Mouse (Mus musculus): ENCODE results near the gene Map4. TPM values are rescaled to one million over a fixed set of nuclear protein-coding genes. Genes with fewer than 3 reads are reported as not detected.
A peak's percentile ranks its signal among the peaks of the same experiment; 100 is the strongest.
"Not testable (repeated sequence)": the region's sequence is repeated elsewhere in the genome, so short reads cannot be mapped to it uniquely, and the experiment has no call there.

Map4 gene
- polyA plus RNA-seq, 1 experiment from 2014 or later, result 49.9 TPM

DNA sequence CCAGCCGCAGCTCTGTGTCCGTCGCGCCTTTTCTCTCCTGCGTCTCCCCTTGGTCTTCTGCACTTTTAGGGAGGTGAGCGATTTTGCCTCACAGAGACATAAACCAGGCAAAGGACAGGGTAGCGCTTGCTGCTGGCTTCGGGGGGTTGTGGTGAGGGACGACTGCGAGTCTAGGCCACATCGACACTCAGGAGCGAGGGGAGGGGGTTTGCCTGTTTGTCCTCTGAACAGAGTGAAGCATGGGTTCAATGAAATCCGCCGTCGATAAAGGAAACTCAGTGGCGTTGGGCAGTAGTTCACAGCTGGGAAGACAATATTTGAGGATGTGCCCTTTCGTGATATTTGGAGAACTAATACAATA is 186.5 kb downstream of the Map4 start, which contains the start of gene Dhx30:
Gene Dhx30, minus strand, starts transcription at position 52 of the 361 bp plus-strand sequence.
- Histone ChIP-seq H3K36me3 (peaks cover 22% of the 10 kb centered on the region; the same call in 1 of the 2 replicates), H3K27ac (peak within 1 kb of the TSS; percentile 98), H3K4me3 (peak within 1 kb of the TSS; percentile 78), H3K9ac (peak within 1 kb of the TSS; percentile 73), H3K4me1 (peaks cover 9% of the 10 kb centered on the region), H3K9me3 (no peaks in the 10 kb centered on the region), H3K27me3 (no peaks in the 10 kb centered on the region), H3K4me2 (peak within 1 kb of the TSS; percentile 77)
- under 1% methylated on average over 17 of the region's 17 CpGs for WGBS
- no peak; the same call in 1 of the 2 replicates for ATAC-seq (ENCODE audit: borderline replicate concordance, extremely low read depth, low FRiP score, low TSS enrichment)

DNA sequence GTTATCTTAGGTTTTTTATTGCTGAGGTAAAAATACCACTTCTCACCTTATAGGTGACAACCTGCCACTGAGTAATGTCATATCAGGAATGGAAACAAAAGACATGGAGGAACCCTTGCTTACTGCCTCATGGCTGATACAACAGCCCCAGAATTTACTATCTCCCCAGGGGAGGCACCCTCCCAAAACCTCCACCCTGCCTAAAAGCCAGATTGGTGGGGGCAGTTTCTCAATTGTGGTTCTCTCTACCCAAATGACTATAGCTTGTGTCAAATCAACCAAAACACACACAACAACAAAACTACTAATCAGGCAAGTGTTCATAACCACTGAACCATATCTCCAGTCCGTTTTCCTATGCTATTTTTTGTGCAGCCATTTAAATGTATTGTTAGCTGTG is 187.0 kb downstream of the Map4 start:
- H3K4me2 ChIP-seq, result peak overlapping the region; percentile 77
- H3K9me3 ChIP-seq, result no peaks in the 10 kb centered on the region
- no peak overlapping the region for H3K27ac ChIP-seq
- whole genome bisulfite sequencing, result 60% methylated on average over 1 of the region's 1 CpGs
- H3K4me1 ChIP-seq, result peaks cover 9% of the 10 kb centered on the region
- peak overlapping the region; percentile 73 for H3K9ac ChIP-seq
- ATAC-seq (ENCODE audit: borderline replicate concordance, extremely low read depth, low FRiP score, low TSS enrichment), result no peak
- H3K4me3 ChIP-seq, result peak overlapping the region; percentile 78
- H3K27me3 ChIP-seq, result no peaks in the 10 kb centered on the region
- peaks cover 17% of the 10 kb centered on the region; the same call in 1 of the 2 replicates for H3K36me3 ChIP-seq

DNA sequence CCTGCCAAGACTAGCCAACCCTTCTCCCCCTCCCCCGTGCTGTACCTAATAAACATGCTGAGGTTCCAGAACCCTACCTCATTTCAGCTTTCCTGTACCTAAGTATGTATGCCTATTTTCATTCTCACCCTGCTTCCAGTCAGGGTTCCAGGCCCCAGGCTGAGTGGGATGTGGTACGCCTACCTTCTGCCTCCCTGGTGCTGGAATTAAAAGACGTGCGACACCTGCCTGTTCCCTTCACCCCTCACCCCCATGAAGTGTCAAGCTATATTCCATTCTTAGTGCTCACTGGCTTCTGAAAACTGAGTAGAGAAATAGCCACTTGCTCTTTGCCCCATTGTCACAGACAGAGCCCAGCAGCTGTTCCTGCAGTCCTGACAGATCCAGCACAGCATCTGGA is 190.2 kb downstream of the Map4 start:
- peaks cover 9% of the 10 kb centered on the region for H3K4me1 ChIP-seq
- ATAC-seq (ENCODE audit: borderline replicate concordance, extremely low read depth, low FRiP score, low TSS enrichment), result no peak
- no peak overlapping the region for H3K9ac ChIP-seq
- H3K27me3 ChIP-seq, result no peaks in the 10 kb centered on the region
- H3K36me3 ChIP-seq, result 0 out of 2 replicates have a peak, but pooled peaks cover 3% of the 10 kb centered on the region
- WGBS, result 64% methylated on average over 4 of the region's 4 CpGs
- no peaks in the 10 kb centered on the region for H3K9me3 ChIP-seq
- H3K4me3 ChIP-seq, result no peak overlapping the region
- H3K27ac ChIP-seq, result no peak overlapping the region
- no peak overlapping the region for H3K4me2 ChIP-seq

DNA sequence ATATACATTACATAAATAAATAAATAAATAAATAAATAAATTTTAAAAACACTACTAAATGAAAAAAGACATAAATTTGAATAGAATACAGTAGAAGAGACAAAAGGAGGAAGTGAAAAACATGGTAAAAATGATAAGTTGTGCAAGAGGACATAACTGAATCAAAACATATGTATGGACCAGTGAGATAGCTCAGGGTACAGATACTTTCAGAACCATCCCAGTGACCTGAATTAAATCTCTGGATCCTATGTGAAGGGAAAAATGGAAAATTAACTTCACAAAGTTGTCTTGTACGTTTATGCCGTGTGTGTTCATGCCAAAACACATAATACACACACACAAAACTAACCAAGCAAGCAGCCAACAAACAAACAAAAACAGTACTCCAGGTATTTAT is 192.1 kb downstream of the Map4 start:
- H3K4me2 ChIP-seq, result no peak overlapping the region
- H3K27ac ChIP-seq, result no peak overlapping the region
- no peak overlapping the region for H3K9ac ChIP-seq
- 0 out of 2 replicates have a peak, but pooled peaks cover 3% of the 10 kb centered on the region for H3K36me3 ChIP-seq
- H3K9me3 ChIP-seq, result no peaks in the 10 kb centered on the region
- ATAC-seq (ENCODE audit: borderline replicate concordance, extremely low read depth, low FRiP score, low TSS enrichment), result no peak
- 79% methylated on average over 2 of the region's 2 CpGs for WGBS
- H3K27me3 ChIP-seq, result no peaks in the 10 kb centered on the region
- peaks cover 6% of the 10 kb centered on the region for H3K4me1 ChIP-seq
- H3K4me3 ChIP-seq, result no peak overlapping the region

DNA sequence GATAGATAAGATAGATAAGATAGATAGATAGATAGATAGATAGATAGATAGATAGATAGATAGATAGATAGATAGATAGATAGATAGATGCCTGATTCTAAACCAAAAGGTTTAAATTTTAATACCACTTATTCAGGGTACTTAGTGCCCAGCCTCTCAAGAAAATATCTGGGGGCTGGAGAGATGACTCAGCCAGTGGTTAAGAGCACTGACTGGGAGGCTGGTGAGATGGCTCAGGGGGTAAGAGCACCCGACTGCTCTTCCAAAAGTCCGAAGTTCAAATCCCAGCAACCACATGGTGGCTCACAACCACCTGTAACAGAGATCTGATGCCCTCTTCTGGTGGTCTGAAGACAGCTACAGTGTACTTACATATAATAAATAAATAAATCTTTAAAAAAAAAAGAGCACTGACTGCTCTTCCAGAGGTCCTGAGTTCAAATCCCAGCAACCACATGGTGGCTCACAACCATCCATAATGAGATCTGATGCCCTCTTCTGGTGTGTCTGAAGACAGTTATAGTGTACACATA is 192.8 kb downstream of the Map4 start:
- H3K9me3 ChIP-seq; H3K4me1 ChIP-seq; H3K27ac ChIP-seq; H3K4me3 ChIP-seq; H3K27me3 ChIP-seq; H3K4me2 ChIP-seq; H3K9ac ChIP-seq; ATAC-seq (ENCODE audit: borderline replicate concordance, extremely low read depth, low FRiP score, low TSS enrichment); H3K36me3 ChIP-seq: not testable (repeated sequence)
- 50% methylated on average over 2 of the region's 2 CpGs for WGBS

DNA sequence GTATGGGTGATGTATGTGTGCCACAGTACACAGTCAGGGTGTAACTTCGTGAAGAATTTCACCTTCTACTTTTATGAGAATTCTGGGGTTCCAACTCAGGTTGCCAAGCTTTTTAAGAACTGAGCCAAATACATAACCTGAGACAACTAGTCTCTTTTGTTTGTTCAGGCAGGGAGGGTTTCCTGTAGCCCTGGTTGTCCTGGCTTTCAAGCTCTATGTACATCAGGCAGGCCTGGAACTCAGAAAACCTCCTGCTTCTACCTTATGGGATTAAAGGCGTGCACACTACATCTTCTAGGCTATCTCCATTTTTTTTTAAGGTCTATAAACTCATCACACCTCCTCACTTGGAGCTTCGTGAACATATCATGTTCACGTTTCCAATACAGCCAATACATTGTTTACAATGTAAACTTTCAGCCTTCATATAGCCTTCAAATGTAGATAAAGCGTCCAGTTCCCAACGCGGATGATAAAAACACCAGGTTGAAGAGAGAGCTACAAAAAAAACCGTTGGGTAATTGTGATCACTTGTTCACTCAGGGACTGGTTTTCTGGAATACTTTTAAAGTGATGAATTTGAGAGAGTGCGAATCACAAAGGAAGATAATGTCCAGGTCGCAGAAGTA is 199.8 kb downstream of the Map4 start:
- Histone ChIP-seq H3K27me3 (no peaks in the 10 kb centered on the region), H3K4me2 (peak overlapping the region; percentile 70), H3K36me3 (peaks cover 13% of the 10 kb centered on the region), H3K9ac (peak overlapping the region; percentile 99), H3K4me3 (peak overlapping the region; percentile 99), H3K4me1 (peaks cover 28% of the 10 kb centered on the region), H3K9me3 (no peaks in the 10 kb centered on the region), H3K27ac (peak overlapping the region; percentile 95)
- WGBS, result 14% methylated on average over 10 of the region's 10 CpGs
- no peak for ATAC-seq (ENCODE audit: borderline replicate concordance, extremely low read depth, low FRiP score, low TSS enrichment)

DNA sequence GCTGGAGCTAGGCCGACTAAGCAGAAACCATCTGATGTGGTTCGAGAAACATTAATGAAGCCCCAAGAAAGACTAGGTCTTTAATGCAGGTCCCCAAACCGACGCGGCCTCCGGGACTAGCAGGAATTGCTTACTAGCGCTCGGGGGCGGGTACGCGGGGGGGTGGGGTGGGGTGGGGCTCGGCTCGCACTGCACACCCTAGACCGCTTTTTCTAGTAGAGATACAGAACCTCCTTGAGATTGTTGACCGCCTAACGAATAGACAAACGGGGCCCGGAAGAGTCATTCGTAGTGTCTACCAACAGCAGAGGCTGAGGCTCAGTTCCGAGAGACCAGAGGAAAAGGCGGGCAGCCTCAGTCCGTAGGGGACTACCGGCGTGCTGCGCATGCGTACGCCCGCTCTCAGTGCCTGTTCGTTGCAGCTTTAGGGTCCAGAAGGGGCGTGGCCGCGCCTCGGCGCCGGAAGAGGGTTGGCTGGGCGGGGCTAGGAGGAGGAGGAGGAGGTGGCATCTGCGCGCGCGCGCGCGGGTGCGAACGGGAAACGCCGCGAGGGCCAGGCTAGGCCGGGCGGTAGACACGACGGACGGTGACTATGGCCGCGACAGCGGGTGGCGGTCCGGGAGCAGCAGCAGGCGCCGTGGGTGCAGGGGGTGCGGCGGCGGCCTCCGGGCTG is 200.4 kb downstream of the Map4 start:
- H3K9me3 ChIP-seq, result no peaks in the 10 kb centered on the region
- H3K4me2 ChIP-seq, result peak overlapping the region; percentile 70
- peak overlapping the region; percentile 99 for H3K4me3 ChIP-seq
- H3K4me1 ChIP-seq, result peaks cover 28% of the 10 kb centered on the region
- peak; percentile 97 for ATAC-seq (ENCODE audit: borderline replicate concordance, extremely low read depth, low FRiP score, low TSS enrichment)
- H3K9ac ChIP-seq, result peak overlapping the region; percentile 99
- H3K36me3 ChIP-seq, result peaks cover 20% of the 10 kb centered on the region
- no peaks in the 10 kb centered on the region for H3K27me3 ChIP-seq
- WGBS, result under 1% methylated on average over 62 of the region's 64 CpGs
- H3K27ac ChIP-seq, result peak overlapping the region; percentile 95

DNA sequence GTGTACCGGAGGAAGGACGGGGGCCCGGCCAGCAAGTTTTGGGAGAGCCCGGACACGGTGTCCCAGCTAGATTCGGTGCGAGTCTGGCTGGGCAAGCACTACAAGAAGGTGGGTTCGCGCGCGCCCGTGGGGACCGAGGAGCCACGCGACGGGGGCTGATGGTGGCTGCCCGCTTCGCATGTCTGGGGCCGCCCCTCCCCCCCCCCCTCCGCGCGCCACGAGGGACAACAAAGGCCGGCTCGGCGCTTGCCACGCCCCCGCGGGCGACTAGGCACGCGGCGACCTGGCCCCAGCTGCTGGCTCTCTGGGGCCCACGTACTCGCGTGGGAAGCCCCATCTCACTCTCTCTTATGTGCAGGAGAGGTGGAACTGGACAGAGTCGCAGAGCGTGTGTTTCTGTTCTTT is 200.9 kb downstream of the Map4 start:
- Histone ChIP-seq H3K9ac (peak overlapping the region; percentile 99), H3K27ac (peak overlapping the region; percentile 95), H3K4me1 (peaks cover 28% of the 10 kb centered on the region), H3K9me3 (no peaks in the 10 kb centered on the region), H3K36me3 (peaks cover 24% of the 10 kb centered on the region), H3K27me3 (no peaks in the 10 kb centered on the region), H3K4me2 (peak overlapping the region; percentile 70), H3K4me3 (peak overlapping the region; percentile 99)
- peak; percentile 72 for ATAC-seq (ENCODE audit: borderline replicate concordance, extremely low read depth, low FRiP score, low TSS enrichment)
- under 1% methylated on average over 28 of the region's 38 CpGs for WGBS

DNA sequence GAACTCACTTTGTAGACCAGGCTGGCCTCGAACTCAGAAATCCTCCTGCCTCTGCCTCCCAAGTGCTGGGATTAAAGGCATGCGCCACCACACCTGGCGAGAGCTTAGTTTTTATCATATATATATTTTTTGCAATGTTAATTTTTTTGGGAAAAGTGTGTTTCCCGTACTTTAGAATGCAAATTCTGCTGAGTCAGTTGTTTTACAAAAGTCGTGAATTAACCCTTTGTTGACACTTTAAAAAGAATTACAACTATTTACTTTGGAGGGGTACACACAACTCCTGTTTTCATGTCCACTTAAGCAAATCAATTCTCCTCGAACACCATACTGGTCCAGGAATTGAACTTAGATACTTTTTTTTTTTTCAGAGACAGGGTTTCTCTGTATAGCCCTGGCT is 201.7 kb downstream of the Map4 start:
- H3K36me3 ChIP-seq, result peaks cover 28% of the 10 kb centered on the region
- peak overlapping the region; percentile 70 for H3K4me2 ChIP-seq
- no peak for ATAC-seq (ENCODE audit: borderline replicate concordance, extremely low read depth, low FRiP score, low TSS enrichment)
- peak overlapping the region; percentile 99 for H3K4me3 ChIP-seq
- H3K27me3 ChIP-seq, result no peaks in the 10 kb centered on the region
- 52% methylated on average over 6 of the region's 6 CpGs for WGBS
- no peak overlapping the region for H3K27ac ChIP-seq
- H3K4me1 ChIP-seq, result peaks cover 28% of the 10 kb centered on the region
- H3K9me3 ChIP-seq, result no peaks in the 10 kb centered on the region
- peak overlapping the region; percentile 99; the same call in 1 of the 2 replicates for H3K9ac ChIP-seq

Small RNA genes lying within 50 kb of the gene (microRNA-seq; reads per million reads assigned to microRNA genes)
- gene Mir7089, result 0.74 reads per million

Other genes with a start within 250 kb of the Map4 start
- not detected in 2 replicates for gene Fbxw18, start 228.8 kb upstream of the Map4 start, polyA plus RNA-seq (2015; fragmentation: Nextera tagmentation; extraction: Ambion mirVana)
- not detected in 2 replicates for gene Fbxw26, start 185.4 kb upstream of the Map4 start, polyA plus RNA-seq (2015; fragmentation: Nextera tagmentation; extraction: Ambion mirVana)
- not detected in 2 replicates for gene Fbxw27, start 140.8 kb upstream of the Map4 start, polyA plus RNA-seq (2015; fragmentation: Nextera tagmentation; extraction: Ambion mirVana)
- not detected in 2 replicates for gene Spink8, start 119.2 kb upstream of the Map4 start, polyA plus RNA-seq (2015; fragmentation: Nextera tagmentation; extraction: Ambion mirVana)
- 52.9 and 58.0 TPM in 2 replicates for gene Nme6, start 98.7 kb upstream of the Map4 start, polyA plus RNA-seq (2015; fragmentation: Nextera tagmentation; extraction: Ambion mirVana)
- gene Camp, start 81.8 kb upstream of the Map4 start, polyA plus RNA-seq (2015; fragmentation: Nextera tagmentation; extraction: Ambion mirVana), result 1.0 and 1.2 TPM in 2 replicates
- 27.2 and 30.4 TPM in 2 replicates for gene Cdc25a, start 55.9 kb upstream of the Map4 start, polyA plus RNA-seq (2015; fragmentation: Nextera tagmentation; extraction: Ambion mirVana)
- gene Smarcc1, start 186.2 kb downstream of the Map4 start, polyA plus RNA-seq (2015; fragmentation: Nextera tagmentation; extraction: Ambion mirVana), result 122 TPM in 2 replicates
- 115 and 120 TPM in 2 replicates for gene Dhx30, start 186.4 kb downstream of the Map4 start, polyA plus RNA-seq (2015; fragmentation: Nextera tagmentation; extraction: Ambion mirVana)